12 mouse cellular contexts compared by ENCODE assay signal in the genomic region with DNA sequence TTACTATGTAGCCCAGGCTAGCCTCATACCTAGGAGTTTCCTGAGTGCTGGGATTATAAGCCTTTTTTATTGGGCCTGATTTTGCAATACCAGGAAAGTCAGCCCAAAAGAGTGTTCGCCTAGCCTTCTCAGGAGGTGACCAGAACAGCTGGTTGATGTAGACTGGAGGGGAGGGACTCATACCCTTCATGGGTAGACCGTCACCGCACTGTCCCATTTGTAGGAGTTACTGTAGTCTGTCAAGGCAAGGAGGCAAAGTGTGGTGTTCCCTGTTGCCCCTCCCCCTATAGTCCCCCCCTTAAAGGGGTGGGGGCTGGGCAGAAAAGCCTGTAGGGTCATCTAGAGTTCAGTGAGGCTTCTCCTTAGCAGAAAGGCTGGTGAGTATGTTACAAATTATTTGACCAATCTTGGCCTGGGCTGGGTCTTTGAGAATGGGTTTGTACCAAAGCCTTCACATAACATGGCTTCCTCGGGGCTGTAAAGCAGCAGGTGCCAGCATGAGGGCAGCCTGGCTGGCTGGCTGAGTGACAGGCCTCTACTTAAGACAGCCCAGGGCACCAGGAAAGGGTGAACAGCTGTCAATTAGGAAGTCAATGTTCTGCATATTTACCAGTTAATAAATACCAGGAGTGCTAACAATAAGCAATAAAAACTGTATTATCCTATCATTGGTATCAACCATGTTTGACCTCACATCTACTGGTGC.
DNase-seq lines count a peak whose midpoint lies in the region; ATAC-seq and TF ChIP-seq lines count a peak whose summit lies in the region.
"Had no signal": no experiment of that assay in that cellular context is flagged by ENCODE, and none has a peak within 500 bp of the region (broad histone marks: within the 10 kb centered on the region; RNA-seq: fewer than 3 reads in every experiment).

No protein-coding gene starts in this region.

- H3K36me3 ChIP-seq in heart, embryonic 10.5 days: no peaks in the 10 kb centered on the region
- no peaks in the 10 kb centered on the region for H3K36me3 ChIP-seq in limb, embryonic 11.5 days (ENCODE audit: control insufficient read depth, insufficient read depth, low read length)
- H3K36me3 ChIP-seq in limb, embryonic 10.5 days: no peaks in the 10 kb centered on the region
- H3K36me3 ChIP-seq in hindbrain, embryonic 15.5 days: no peaks in the 10 kb centered on the region
- no peaks in the 10 kb centered on the region for H3K36me3 ChIP-seq in intestine, postnatal 0 days (ENCODE audit: control insufficient read depth, insufficient read depth)
- H3K36me3 ChIP-seq in thymus, adult 2 months (ENCODE audit: control insufficient read depth, insufficient read depth, low read length): no peaks in the 10 kb centered on the region

- no peak for DNase-seq in heart, embryonic 10.5 days (ENCODE audit: low spot score)
- DNase-seq in heart, postnatal 10 days: no peak
- no peak for DNase-seq in limb, embryonic 11.5 days (ENCODE audit: low spot score)
- DNase-seq in limb, embryonic 10.5 days (ENCODE audit: low spot score): no peak
- DNase-seq in lung, postnatal 36 days: no peak
- no peak for DNase-seq in thymus, adult 2 months
- DNase-seq: adrenal gland, adult 2 months; cerebellum, adult 11-12 months; kidney, postnatal 10 days; lung, adult 18-20 months had no signal

- H3K4me3 ChIP-seq in heart, embryonic 10.5 days: no peak overlapping the region
- no peak overlapping the region for H3K4me3 ChIP-seq in limb, embryonic 11.5 days (ENCODE audit: low read depth, low read length)
- H3K4me3 ChIP-seq in limb, embryonic 10.5 days: no peak overlapping the region
- no peak overlapping the region for H3K4me3 ChIP-seq in hindbrain, embryonic 15.5 days
- no peak overlapping the region for H3K4me3 ChIP-seq in intestine, postnatal 0 days (ENCODE audit: low read depth, low read length)
- no peak overlapping the region for H3K4me3 ChIP-seq in thymus, adult 2 months (ENCODE audit: control insufficient read depth, insufficient read depth, low read length)

- intact Hi-C loops in heart, postnatal 10 days (cut with DNase I): loop anchor here (5.0 kb wide), 1 partner anchor 53 kb away; no protein-coding TSS in a partner anchor

- 81% methylated on average over 4 of the region's 4 CpGs for WGBS in heart, embryonic 10.5 days
- 81% methylated on average over 4 of the region's 4 CpGs for WGBS in limb, embryonic 11.5 days
- 80% methylated on average over 4 of the region's 4 CpGs for WGBS in limb, embryonic 10.5 days
- 80% methylated on average over 4 of the region's 4 CpGs for whole genome bisulfite sequencing in hindbrain, embryonic 15.5 days
- WGBS in intestine, postnatal 0 days: 68% methylated on average over 4 of the region's 4 CpGs
- WGBS in thymus, adult 2 months: 92% methylated on average over 4 of the region's 4 CpGs

- ATAC-seq in limb, embryonic 11.5 days (ENCODE audit: insufficient number of reproducible peaks, low FRiP score, low TSS enrichment, low read depth): peak; percentile 31; the same call in 1 of the 2 replicates
- ATAC-seq in hindbrain, embryonic 15.5 days (ENCODE audit: low FRiP score, low read depth): peak; percentile 37; the same call in 1 of the 2 replicates
- ATAC-seq in intestine, postnatal 0 days: peak; percentile 73

- TF ChIP-seq CTCF in intestine, postnatal 0 days (IDR thresholded peaks at IDR 0.05; ENCODE audit: low read depth): no peak
- TF ChIP-seq CTCF in thymus, adult 2 months (IDR thresholded peaks at IDR 0.05; ENCODE audit: borderline replicate concordance, control insufficient read depth, extremely low read depth, insufficient read depth, low read length, poor library complexity): no peak

- peaks cover 57% of the 10 kb centered on the region for H3K4me1 ChIP-seq in heart, embryonic 10.5 days
- H3K4me1 ChIP-seq in limb, embryonic 11.5 days (ENCODE audit: control insufficient read depth, insufficient read depth, low read length): no peaks in the 10 kb centered on the region
- peaks cover 8% of the 10 kb centered on the region for H3K4me1 ChIP-seq in limb, embryonic 10.5 days
- H3K4me1 ChIP-seq in hindbrain, embryonic 15.5 days (replicated peaks): peaks cover 20% of the 10 kb centered on the region; the same call in 1 of the 2 replicates
- H3K4me1 ChIP-seq in intestine, postnatal 0 days (replicated peaks; ENCODE audit: control insufficient read depth, insufficient read depth, low read length): 0 out of 2 replicates have a peak, but pooled peaks cover 5% of the 10 kb centered on the region
- no peaks in the 10 kb centered on the region; the same call in 1 of the 2 replicates for H3K4me1 ChIP-seq in thymus, adult 2 months (replicated peaks; ENCODE audit: control insufficient read depth, insufficient read depth, low read length)

- peak overlapping the region; percentile 29; the same call in 1 of the 2 replicates for H3K27ac ChIP-seq in heart, embryonic 10.5 days
- no peak overlapping the region for H3K27ac ChIP-seq in limb, embryonic 11.5 days (replicated peaks; ENCODE audit: low read depth, low read length)
- no peak overlapping the region for H3K27ac ChIP-seq in limb, embryonic 10.5 days
- no peak overlapping the region for H3K27ac ChIP-seq in hindbrain, embryonic 15.5 days (replicated peaks)
- no peak overlapping the region for H3K27ac ChIP-seq in intestine, postnatal 0 days (ENCODE audit: low read depth, low read length)
- H3K27ac ChIP-seq in thymus, adult 2 months (ENCODE audit: control insufficient read depth, insufficient read depth, low read length): no peak overlapping the region

- H3K9ac ChIP-seq in limb, embryonic 11.5 days (ENCODE audit: low read length): no peak overlapping the region
- H3K9ac ChIP-seq in hindbrain, embryonic 15.5 days: no peak overlapping the region
- no peak overlapping the region for H3K9ac ChIP-seq in intestine, postnatal 0 days (ENCODE audit: low read depth, low read length)

- no peaks in the 10 kb centered on the region for H3K9me3 ChIP-seq in heart, embryonic 10.5 days
- H3K9me3 ChIP-seq in limb, embryonic 11.5 days (ENCODE audit: control insufficient read depth, low read length): no peaks in the 10 kb centered on the region
- H3K9me3 ChIP-seq in limb, embryonic 10.5 days (replicated peaks): no peaks in the 10 kb centered on the region
- no peaks in the 10 kb centered on the region for H3K9me3 ChIP-seq in hindbrain, embryonic 15.5 days
- H3K9me3 ChIP-seq in intestine, postnatal 0 days (ENCODE audit: control insufficient read depth): no peaks in the 10 kb centered on the region

- H3K27me3 ChIP-seq in heart, embryonic 10.5 days (ENCODE audit: insufficient read depth, poor library complexity, severe bottlenecking): no peaks in the 10 kb centered on the region
- H3K27me3 ChIP-seq in limb, embryonic 11.5 days (ENCODE audit: control insufficient read depth, insufficient read depth, low read length): no peaks in the 10 kb centered on the region
- H3K27me3 ChIP-seq in limb, embryonic 10.5 days (ENCODE audit: low read depth, poor library complexity, severe bottlenecking): no peaks in the 10 kb centered on the region
- H3K27me3 ChIP-seq in hindbrain, embryonic 15.5 days: no peaks in the 10 kb centered on the region
- no peaks in the 10 kb centered on the region for H3K27me3 ChIP-seq in intestine, postnatal 0 days (replicated peaks; ENCODE audit: control insufficient read depth, insufficient read depth, low read length)
- H3K27me3 ChIP-seq in thymus, adult 2 months (ENCODE audit: control insufficient read depth, insufficient read depth, low read length): no peaks in the 10 kb centered on the region

- no peak overlapping the region for H3K4me2 ChIP-seq in limb, embryonic 11.5 days (ENCODE audit: low read depth, severe bottlenecking)
- H3K4me2 ChIP-seq in hindbrain, embryonic 15.5 days: no peak overlapping the region
- H3K4me2 ChIP-seq in intestine, postnatal 0 days (replicated peaks; ENCODE audit: low read depth): no peak overlapping the region

- TF ChIP-seq POLR2A in thymus, adult 2 months (IDR thresholded peaks at IDR 0.05; ENCODE audit: control insufficient read depth, extremely low read depth, insufficient read depth, low read length, poor library complexity): no peak
